In genomic region chr16:95999291-95999690, GRCm38 (mm10) we compare ENCODE assay signal across 17 mouse cellular contexts. TPM values are rescaled to one million over a fixed set of nuclear protein-coding genes. Genes with fewer than 3 reads are reported as not detected.
DNase-seq lines count a peak whose midpoint lies in the region; ATAC-seq and TF ChIP-seq lines count a peak whose summit lies in the region.
"Had no signal": no experiment of that assay in that cellular context is flagged by ENCODE, and none has a peak within 500 bp of the region (broad histone marks: within the 10 kb centered on the region; RNA-seq: fewer than 3 reads in every experiment).

No protein-coding gene starts in this region.

- 74% methylated on average over 5 of the region's 5 CpGs for WGBS in heart, embryonic 10.5 days
- WGBS in heart, postnatal 0 days = 54% methylated on average over 5 of the region's 5 CpGs
- WGBS in thymus, adult 2 months = 13% methylated on average over 5 of the region's 5 CpGs
- 90% methylated on average over 5 of the region's 5 CpGs for WGBS in forebrain, embryonic 14.5 days

- ATAC-seq in heart, postnatal 0 days (ENCODE audit: insufficient read depth, low read depth) = peak; percentile 91
- ATAC-seq in forebrain, embryonic 14.5 days = no peak

- TF ChIP-seq POLR2A in thymus, adult 2 months (IDR thresholded peaks at IDR 0.05; ENCODE audit: control insufficient read depth, extremely low read depth, insufficient read depth, low read length, poor library complexity) = no peak

- no peak for TF ChIP-seq EP300 in heart, postnatal 0 days (IDR thresholded peaks at IDR 0.05; ENCODE audit: low read depth)

- H3K4me1 ChIP-seq in heart, embryonic 10.5 days = no peaks in the 10 kb centered on the region
- no peaks in the 10 kb centered on the region for H3K4me1 ChIP-seq in heart, postnatal 0 days (ENCODE audit: control insufficient read depth, insufficient read depth)
- 0 out of 2 replicates have a peak, but pooled peaks cover 6% of the 10 kb centered on the region for H3K4me1 ChIP-seq in thymus, adult 2 months (replicated peaks; ENCODE audit: control insufficient read depth, insufficient read depth, low read length)
- H3K4me1 ChIP-seq in forebrain, embryonic 14.5 days (ENCODE audit: control insufficient read depth, insufficient read depth, low read length) = no peaks in the 10 kb centered on the region
- H3K4me1 ChIP-seq: embryonic facial prominence, embryonic 15.5 days; forebrain, embryonic 12.5 days; limb, embryonic 12.5 days; liver, embryonic 15.5 days had no signal

- peak; percentile 5; the same call in 1 of the 2 replicates for TF ChIP-seq CTCF in heart, postnatal 0 days (IDR thresholded peaks at IDR 0.05; ENCODE audit: low read depth)
- TF ChIP-seq CTCF in thymus, adult 2 months (IDR thresholded peaks at IDR 0.05; ENCODE audit: borderline replicate concordance, control insufficient read depth, extremely low read depth, insufficient read depth, low read length, poor library complexity) = no peak

- no peak overlapping the region for H3K27ac ChIP-seq in heart, embryonic 10.5 days
- peak overlapping the region; percentile 43; the same call in 1 of the 2 replicates for H3K27ac ChIP-seq in heart, postnatal 0 days (ENCODE audit: low read depth)
- H3K27ac ChIP-seq in thymus, adult 2 months (ENCODE audit: control insufficient read depth, insufficient read depth, low read length) = no peak overlapping the region
- H3K27ac ChIP-seq in forebrain, embryonic 14.5 days (ENCODE audit: low read depth, low read length) = no peak overlapping the region
- H3K27ac ChIP-seq: embryonic facial prominence, embryonic 15.5 days; forebrain, embryonic 12.5 days; hindbrain, embryonic 14.5 days; limb, embryonic 12.5 days; liver, embryonic 15.5 days had no signal

- H3K4me2 ChIP-seq in heart, postnatal 0 days (ENCODE audit: low read depth, low read length) = no peak overlapping the region
- H3K4me2 ChIP-seq in forebrain, embryonic 14.5 days (ENCODE audit: low read length) = no peak overlapping the region
- H3K4me2 ChIP-seq: embryonic facial prominence, embryonic 15.5 days; forebrain, embryonic 12.5 days; hindbrain, embryonic 14.5 days; limb, embryonic 12.5 days; liver, embryonic 15.5 days had no signal

- H3K9ac ChIP-seq in heart, postnatal 0 days (replicated peaks; ENCODE audit: low read depth, low read length) = no peak overlapping the region
- no peak overlapping the region for H3K9ac ChIP-seq in forebrain, embryonic 14.5 days (ENCODE audit: low read length)
- H3K9ac ChIP-seq: embryonic facial prominence, embryonic 15.5 days; forebrain, embryonic 12.5 days; hindbrain, embryonic 14.5 days; limb, embryonic 12.5 days; liver, embryonic 15.5 days had no signal

- DNase-seq in heart, adult 11 months = peak; percentile 90
- no peak for DNase-seq in heart, embryonic 10.5 days (ENCODE audit: low spot score)
- DNase-seq in CD4-positive, CD25-positive, alpha-beta regulatory T cell, adult 2 months (ENCODE audit: low read depth, low spot score) = peak; percentile 63
- peak; percentile 73 for DNase-seq in heart, postnatal 0 days (ENCODE audit: low spot score)
- peak; percentile 45 for DNase-seq in thymus, adult 2 months
- DNase-seq in right cerebral cortex, postnatal 25 days = no peak
- no peak for DNase-seq in forebrain, embryonic 14.5 days (ENCODE audit: low spot score)
- DNase-seq in kidney, postnatal 36 days = no peak
- DNase-seq: adrenal gland, adult 8-10 months; cerebellum, adult 8-10 months; kidney, adult 8-10 months; lung, postnatal 10 days had no signal

- H3K9me3 ChIP-seq in heart, embryonic 10.5 days = no peaks in the 10 kb centered on the region
- no peaks in the 10 kb centered on the region for H3K9me3 ChIP-seq in heart, postnatal 0 days (replicated peaks; ENCODE audit: control insufficient read depth, low read length)
- H3K9me3 ChIP-seq in forebrain, embryonic 14.5 days (replicated peaks; ENCODE audit: control insufficient read depth, low read length) = no peaks in the 10 kb centered on the region
- H3K9me3 ChIP-seq: embryonic facial prominence, embryonic 15.5 days; forebrain, embryonic 12.5 days; limb, embryonic 12.5 days; liver, embryonic 15.5 days had no signal

- H3K4me3 ChIP-seq in heart, embryonic 10.5 days = no peak overlapping the region
- H3K4me3 ChIP-seq in heart, postnatal 0 days (ENCODE audit: low read depth, low read length) = no peak overlapping the region
- no peak overlapping the region for H3K4me3 ChIP-seq in thymus, adult 2 months (ENCODE audit: control insufficient read depth, insufficient read depth, low read length)
- no peak overlapping the region for H3K4me3 ChIP-seq in forebrain, embryonic 14.5 days (ENCODE audit: low read depth, low read length)
- H3K4me3 ChIP-seq: embryonic facial prominence, embryonic 15.5 days; forebrain, embryonic 12.5 days; limb, embryonic 12.5 days; liver, embryonic 15.5 days had no signal

- H3K27me3 ChIP-seq in heart, embryonic 10.5 days (ENCODE audit: insufficient read depth, poor library complexity, severe bottlenecking) = no peaks in the 10 kb centered on the region
- no peaks in the 10 kb centered on the region for H3K27me3 ChIP-seq in heart, postnatal 0 days (ENCODE audit: control insufficient read depth, insufficient read depth, low read length)
- no peaks in the 10 kb centered on the region for H3K27me3 ChIP-seq in thymus, adult 2 months (ENCODE audit: control insufficient read depth, insufficient read depth, low read length)
- H3K27me3 ChIP-seq in forebrain, embryonic 14.5 days (replicated peaks; ENCODE audit: control insufficient read depth, insufficient read depth, low read length) = no peaks in the 10 kb centered on the region
- H3K27me3 ChIP-seq: embryonic facial prominence, embryonic 15.5 days; forebrain, embryonic 12.5 days; limb, embryonic 12.5 days; liver, embryonic 15.5 days had no signal

- peaks cover 64% of the 10 kb centered on the region for H3K36me3 ChIP-seq in heart, embryonic 10.5 days
- H3K36me3 ChIP-seq in heart, postnatal 0 days (replicated peaks; ENCODE audit: control insufficient read depth, insufficient read depth, low read length) = peaks cover 52% of the 10 kb centered on the region
- H3K36me3 ChIP-seq in thymus, adult 2 months (ENCODE audit: control insufficient read depth, insufficient read depth, low read length) = peaks cover 25% of the 10 kb centered on the region
- peaks cover 67% of the 10 kb centered on the region for H3K36me3 ChIP-seq in forebrain, embryonic 14.5 days (ENCODE audit: control insufficient read depth, insufficient read depth, low read length)

RNA-seq across cellular contexts. Expression of gene Psmg1, which starts 8.5 kb away (rescaled TPM):
- polyA plus RNA-seq in heart, embryonic 10.5 days (2016; fragmentation: Nextera tagmentation; extraction: Ambion mirVana) = 91.6 and 122 TPM in 2 replicates
- total RNA-seq in heart, postnatal 0 days (2014; rRNA removed; ENCODE audit: low replicate concordance) = 27.4 and 38.9 TPM in 2 replicates
- 53.5 and 61.3 TPM in 2 replicates for polyA plus RNA-seq in heart, postnatal 0 days (2015; fragmentation: Nextera tagmentation; extraction: Ambion mirVana)
- 31.1 and 35.9 TPM in 2 replicates for polyA plus RNA-seq in thymus, adult 2 months (2012; rRNA removed)
- 63.0 and 64.2 TPM in 2 replicates for polyA plus RNA-seq in forebrain, embryonic 14.5 days (2014; fragmentation: Nextera tagmentation; extraction: Ambion mirVana)

Comparison
In these comparisons a context has a peak if more than half of its experiments do, and no peak if none do; other contexts are left out.
1. DNase-seq: peak in heart, adult 11 months (single experiment), CD4-positive, CD25-positive, alpha-beta regulatory T cell, adult 2 months (single experiment), heart, postnatal 0 days (single experiment) and thymus, adult 2 months (single experiment); none in heart, embryonic 10.5 days (single experiment), right cerebral cortex, postnatal 25 days (single experiment), forebrain, embryonic 14.5 days (single experiment) and kidney, postnatal 36 days (0 of 2).